Mouse (Mus musculus) testis, adult 2 months (tissue): ENCODE measurements around the gene Tprn.

Experiments used
- CTCF ChIP-seq: fragments of 200-500 bp; IDR thresholded peaks from 2 replicates; pipeline ENCODE4 v1.5.1; 2012; ENCODE audit warnings: low read depth, mild to moderate bottlenecking, inconsistent platforms, low read length, moderate library complexity; ENCODE audit not compliant: control insufficient read depth, insufficient read depth, insufficient replicate concordance
- POLR2A ChIP-seq: fragments of 200-500 bp; IDR thresholded peaks from 2 replicates; pipeline ENCODE4 v1.6.1; 2012; ENCODE audit warnings: low read depth, mild to moderate bottlenecking, inconsistent platforms, low read length, moderate library complexity; ENCODE audit not compliant: control insufficient read depth

DNA sequence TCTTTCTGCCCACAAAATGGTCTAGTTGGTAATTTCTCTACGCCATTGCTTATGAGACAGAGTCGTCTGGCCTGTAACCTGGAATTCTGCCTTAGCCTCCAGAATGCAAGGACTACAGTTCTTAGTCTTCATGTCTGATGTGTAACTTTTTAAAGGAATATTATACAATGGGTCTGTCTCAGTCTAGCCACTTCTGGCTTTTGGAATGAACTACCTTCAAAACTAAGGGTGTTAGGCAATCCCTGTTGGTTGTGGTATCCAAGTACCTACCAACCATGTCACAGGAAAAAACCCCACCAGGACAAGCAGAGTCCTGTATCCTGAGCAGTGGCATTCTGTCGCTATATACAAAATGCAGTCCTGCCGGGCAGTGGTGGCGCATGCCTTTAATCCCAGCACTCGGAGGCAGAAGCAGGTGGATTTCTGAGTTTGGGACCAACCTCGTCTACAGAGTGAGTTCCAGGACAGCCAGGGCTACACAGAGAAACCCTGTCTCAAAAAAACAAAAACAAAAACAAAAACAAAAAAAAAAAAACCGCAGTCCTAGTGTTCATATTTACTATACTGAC, 36.5 kb upstream of the Tprn start:
- TF ChIP-seq POLR2A = no peak
- TF ChIP-seq CTCF = no peak
